Mouse (Mus musculus) lung, postnatal 0 days (tissue): ENCODE data around the gene Olfr1426.

Source experiments
- CTCF ChIP-seq: IDR thresholded peaks from 2 replicates; pipeline ENCODE4 v1.5.1; 2016; ENCODE audit warnings: antibody characterized with exemption, mild to moderate bottlenecking
- EP300 ChIP-seq: IDR thresholded peaks from 2 replicates; pipeline ENCODE4 v1.6.1; 2016; ENCODE audit warnings: antibody characterized with exemption, mild to moderate bottlenecking, control low read depth

DNA sequence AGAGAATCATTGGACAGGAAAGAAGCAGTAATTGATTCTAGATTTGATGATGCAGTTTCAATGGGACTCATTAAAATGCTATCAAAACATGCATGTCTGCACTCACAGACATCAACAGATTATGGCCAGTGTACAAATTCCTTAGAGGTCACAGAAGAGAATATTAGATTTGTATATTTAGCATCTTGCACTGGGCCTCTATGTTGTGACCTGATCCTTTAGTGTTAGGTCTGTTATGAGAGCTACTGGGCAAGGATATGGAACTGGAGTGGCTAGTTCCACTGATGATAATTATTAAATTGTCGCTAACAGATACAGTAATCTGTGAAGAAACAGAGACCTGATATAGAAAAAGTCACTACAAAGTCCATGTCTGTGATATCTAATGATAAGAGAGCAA is at the start of gene Olfr1426:
- TF ChIP-seq CTCF, result no peak
- no peak for TF ChIP-seq EP300
